Comparison of ENCODE assay signal across 25 mouse cellular contexts in the genomic region with DNA sequence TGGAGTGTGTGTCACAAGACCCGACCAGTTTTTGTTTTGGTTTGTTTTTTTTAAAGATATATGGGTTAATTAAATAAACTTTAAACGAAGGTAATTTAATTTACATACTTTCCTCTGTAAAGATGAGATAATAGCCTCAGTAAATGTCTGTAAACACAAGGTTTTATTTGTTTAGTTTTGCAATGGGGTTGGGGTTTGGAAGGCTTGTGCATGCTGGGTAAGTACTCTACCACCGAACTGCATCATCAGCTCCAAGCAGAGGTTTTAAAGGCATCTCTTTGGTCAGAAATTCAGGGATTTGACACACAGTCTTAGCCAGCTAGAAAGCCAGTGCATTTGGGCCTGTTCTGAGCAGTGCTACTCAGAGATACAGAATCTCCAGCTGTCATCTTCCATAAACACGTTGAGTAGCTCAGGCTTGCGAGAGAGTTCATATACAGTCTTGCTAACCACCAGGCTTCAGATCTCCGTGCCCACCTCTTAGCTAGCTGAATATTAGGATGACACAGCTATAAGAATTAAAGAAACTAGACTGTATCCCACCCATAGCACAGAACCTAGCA. TPM values are rescaled to one million over a fixed set of nuclear protein-coding genes. Genes with fewer than 3 reads are reported as not detected.
A peak's percentile ranks its signal among the peaks of the same experiment; 100 is the strongest.
DNase-seq lines count a peak whose midpoint lies in the region; ATAC-seq and TF ChIP-seq lines count a peak whose summit lies in the region.
"Had no signal": no experiment of that assay in that cellular context is flagged by ENCODE, and none has a peak within 500 bp of the region (broad histone marks: within the 10 kb centered on the region; RNA-seq: fewer than 3 reads in every experiment).

No protein-coding gene starts in this region.

- ATAC-seq in liver, embryonic 16.5 days (ENCODE audit: low read depth): peak; percentile 48; the same call in 1 of the 2 replicates
- no peak for ATAC-seq in liver, embryonic 11.5 days (replicated peaks; ENCODE audit: low FRiP score)
- no peak for ATAC-seq in stomach, postnatal 0 days (ENCODE audit: low FRiP score, low TSS enrichment)
- ATAC-seq: CD4-positive, CD25-positive, alpha-beta regulatory T cell, adult 4 months; forebrain, postnatal 0 days had no signal

- DNase-seq in liver, embryonic 11.5 days (ENCODE audit: low spot score): no peak
- no peak for DNase-seq in stomach, postnatal 0 days (ENCODE audit: low spot score)
- DNase-seq in spleen, postnatal 36 days (ENCODE audit: low spot score in 2 of 2): no peak
- DNase-seq in kidney, adult 9 months: no peak
- DNase-seq: adrenal gland, postnatal 25 days; cerebellum, adult 11-12 months; cerebellum, postnatal 14 days; forebrain, postnatal 0 days; gastrocnemius, postnatal 36 days; kidney, adult 8-10 months; kidney, postnatal 36 days; lung, embryonic 14.5 days; lung, postnatal 36 days; right cerebral cortex, postnatal 14 days; spleen, adult 18-20 months; thymus, postnatal 25 days had no signal

- H3K27ac ChIP-seq in liver, embryonic 16.5 days (ENCODE audit: low read length): no peak overlapping the region
- H3K27ac ChIP-seq in liver, embryonic 11.5 days (ENCODE audit: low read depth, low read length): no peak overlapping the region
- peak overlapping the region; percentile 60 for H3K27ac ChIP-seq in bone marrow macrophage, adult 2 months (ENCODE audit: insufficient read depth, low read depth, low read length)
- H3K27ac ChIP-seq in embryonic fibroblast, embryonic 13.5 days (ENCODE audit: insufficient read depth, low read length): peak overlapping the region; percentile 86
- peak overlapping the region; percentile 9; the same call in 1 of the 2 replicates for H3K27ac ChIP-seq in stomach, postnatal 0 days (replicated peaks)
- H3K27ac ChIP-seq: left cerebral cortex, adult 2 months; limb, embryonic 13.5 days; neural tube, embryonic 13.5 days had no signal

- H3K9ac ChIP-seq in liver, embryonic 16.5 days (ENCODE audit: low read depth, low read length): no peak overlapping the region
- H3K9ac ChIP-seq in liver, embryonic 11.5 days (ENCODE audit: low read depth, low read length): no peak overlapping the region
- H3K9ac ChIP-seq in stomach, postnatal 0 days (ENCODE audit: low read length): no peak overlapping the region
- H3K9ac ChIP-seq: forebrain, postnatal 0 days; limb, embryonic 13.5 days; lung, embryonic 14.5 days; neural tube, embryonic 13.5 days had no signal

- TF ChIP-seq POLR2A in bone marrow macrophage, adult 2 months (IDR thresholded peaks at IDR 0.05; ENCODE audit: borderline replicate concordance, low read depth, low read length): no peak
- TF ChIP-seq POLR2A in embryonic fibroblast, embryonic 13.5 days (IDR thresholded peaks at IDR 0.05; ENCODE audit: low read depth, low read length): no peak

- 39% methylated on average over 6 of the region's 6 CpGs for WGBS in liver, embryonic 16.5 days (ENCODE audit: insufficient replicate concordance)
- WGBS in liver, embryonic 11.5 days: 75% methylated on average over 6 of the region's 6 CpGs
- WGBS in stomach, postnatal 0 days: 47% methylated on average over 6 of the region's 6 CpGs

- H3K27me3 ChIP-seq in liver, embryonic 16.5 days (ENCODE audit: control insufficient read depth, insufficient read depth, low read depth, low read length): no peaks in the 10 kb centered on the region
- H3K27me3 ChIP-seq in liver, embryonic 11.5 days (replicated peaks; ENCODE audit: control insufficient read depth, insufficient read depth, low read length): no peaks in the 10 kb centered on the region
- no peaks in the 10 kb centered on the region for H3K27me3 ChIP-seq in stomach, postnatal 0 days (ENCODE audit: control insufficient read depth, insufficient read depth, low read length)
- H3K27me3 ChIP-seq: neural tube, embryonic 13.5 days had no signal

- no peak overlapping the region for H3K4me2 ChIP-seq in liver, embryonic 16.5 days (ENCODE audit: low read depth, low read length)
- no peak overlapping the region for H3K4me2 ChIP-seq in liver, embryonic 11.5 days
- no peak overlapping the region for H3K4me2 ChIP-seq in stomach, postnatal 0 days (replicated peaks; ENCODE audit: low read depth)
- H3K4me2 ChIP-seq: lung, embryonic 14.5 days; midbrain, embryonic 11.5 days; neural tube, embryonic 13.5 days had no signal

- H3K36me3 ChIP-seq in liver, embryonic 16.5 days (ENCODE audit: control insufficient read depth, insufficient read depth): no peaks in the 10 kb centered on the region
- H3K36me3 ChIP-seq in liver, embryonic 11.5 days (ENCODE audit: control insufficient read depth, insufficient read depth, low read length): no peaks in the 10 kb centered on the region
- no peaks in the 10 kb centered on the region for H3K36me3 ChIP-seq in stomach, postnatal 0 days (ENCODE audit: control insufficient read depth, insufficient read depth, low read length)
- H3K36me3 ChIP-seq: limb, embryonic 13.5 days; neural tube, embryonic 13.5 days had no signal

- no peak for TF ChIP-seq CTCF in bone marrow macrophage, adult 2 months (IDR thresholded peaks at IDR 0.05; ENCODE audit: low read depth, low read length)
- TF ChIP-seq CTCF in embryonic fibroblast, embryonic 13.5 days (IDR thresholded peaks at IDR 0.05; ENCODE audit: borderline replicate concordance, insufficient read depth, low read length): no peak
- TF ChIP-seq CTCF in stomach, postnatal 0 days (IDR thresholded peaks at IDR 0.05; ENCODE audit: low read depth): no peak

- H3K4me1 ChIP-seq in liver, embryonic 16.5 days (ENCODE audit: control insufficient read depth, low read depth, low read length): peaks cover 2% of the 10 kb centered on the region
- H3K4me1 ChIP-seq in liver, embryonic 11.5 days (replicated peaks; ENCODE audit: control insufficient read depth, insufficient read depth, low read length): peaks cover 10% of the 10 kb centered on the region
- H3K4me1 ChIP-seq in bone marrow macrophage, adult 2 months (ENCODE audit: control insufficient read depth, insufficient read depth, low read length): peaks cover 19% of the 10 kb centered on the region
- H3K4me1 ChIP-seq in embryonic fibroblast, embryonic 13.5 days (ENCODE audit: control insufficient read depth, insufficient read depth, low read length): peaks cover 28% of the 10 kb centered on the region
- H3K4me1 ChIP-seq in stomach, postnatal 0 days (replicated peaks; ENCODE audit: control insufficient read depth, insufficient read depth): no peaks in the 10 kb centered on the region

- TF ChIP-seq EP300 in stomach, postnatal 0 days (optimal IDR thresholded peaks at IDR 0.05): no peak

- H3K9me3 ChIP-seq in liver, embryonic 16.5 days (replicated peaks; ENCODE audit: control insufficient read depth, low read length): no peaks in the 10 kb centered on the region
- H3K9me3 ChIP-seq in liver, embryonic 11.5 days (ENCODE audit: control insufficient read depth, low read length): no peaks in the 10 kb centered on the region
- no peaks in the 10 kb centered on the region for H3K9me3 ChIP-seq in stomach, postnatal 0 days (ENCODE audit: control insufficient read depth, low read length)
- H3K9me3 ChIP-seq: forebrain, embryonic 10.5 days; limb, embryonic 13.5 days; neural tube, embryonic 13.5 days had no signal

- no peak overlapping the region for H3K4me3 ChIP-seq in liver, embryonic 16.5 days (ENCODE audit: low read depth, low read length)
- H3K4me3 ChIP-seq in liver, embryonic 11.5 days (ENCODE audit: low read depth, low read length): no peak overlapping the region
- H3K4me3 ChIP-seq in bone marrow macrophage, adult 2 months (ENCODE audit: insufficient read depth, low read length): no peak overlapping the region
- no peak overlapping the region for H3K4me3 ChIP-seq in embryonic fibroblast, embryonic 13.5 days (ENCODE audit: insufficient read depth, low read length)
- H3K4me3 ChIP-seq in stomach, postnatal 0 days (ENCODE audit: low read depth, low read length): no peak overlapping the region
- H3K4me3 ChIP-seq: forebrain, embryonic 10.5 days; left cerebral cortex, adult 2 months; limb, embryonic 13.5 days; neural tube, embryonic 13.5 days had no signal

RNA-seq across cellular contexts. Expression of gene Prtg, which starts 31.0 kb away (rescaled TPM):
- polyA plus RNA-seq in liver, embryonic 16.5 days (2015; fragmentation: Nextera tagmentation; extraction: Ambion mirVana): 0.11 and 0.26 TPM in 2 replicates
- polyA plus RNA-seq in liver, embryonic 11.5 days (2014; fragmentation: Nextera tagmentation; extraction: Ambion mirVana): 1.7 TPM in 2 replicates
- polyA plus RNA-seq in bone marrow macrophage, adult 2 months (2012; ENCODE audit: insufficient read depth, insufficient read length, missing spikeins): not detected in 2 replicates
- polyA plus RNA-seq in embryonic fibroblast, embryonic 13.5 days (2011; ENCODE audit: insufficient read length, low read depth, missing spikeins): 0.32 and 0.37 TPM in 2 replicates
- polyA plus RNA-seq in stomach, postnatal 0 days (2015; fragmentation: Nextera tagmentation; extraction: Ambion mirVana): 0.06 TPM in 2 replicates

Comparison
In these comparisons a context has a peak if more than half of its experiments do, and no peak if none do; other contexts are left out.
1. H3K27ac ChIP-seq: peak in bone marrow macrophage, adult 2 months (single experiment), embryonic fibroblast, embryonic 13.5 days (single experiment) and stomach, postnatal 0 days (single experiment); none in liver, embryonic 16.5 days (single experiment) and liver, embryonic 11.5 days (single experiment).